ENCODE assay signal across 13 mouse cellular contexts in genomic region chr10:61428416-61428815, GRCm38 (mm10). TPM values are rescaled to one million over a fixed set of nuclear protein-coding genes. Genes with fewer than 3 reads are reported as not detected.
"Had no signal": no experiment of that assay in that cellular context is flagged by ENCODE, and none has a peak within 500 bp of the region (broad histone marks: within the 10 kb centered on the region; RNA-seq: fewer than 3 reads in every experiment).

No protein-coding gene starts in this region.

- DNase-seq: kidney, adult 8-10 months; kidney, postnatal 25 days; liver, embryonic 13.5 days; lung, adult 18-20 months; right cerebral cortex, postnatal 14 days; thymus, postnatal 36 days had no signal

- H3K9me3 ChIP-seq: limb, embryonic 15.5 days; liver, embryonic 13.5 days; midbrain, embryonic 12.5 days had no signal

- H3K27me3 ChIP-seq: limb, embryonic 15.5 days; liver, embryonic 13.5 days; midbrain, embryonic 12.5 days had no signal

- H3K4me3 ChIP-seq: left cerebral cortex, adult 2 months; limb, embryonic 15.5 days; liver, embryonic 13.5 days; midbrain, embryonic 12.5 days had no signal

- H3K27ac ChIP-seq: left cerebral cortex, adult 2 months; limb, embryonic 15.5 days; midbrain, embryonic 12.5 days had no signal

- H3K4me2 ChIP-seq: limb, embryonic 15.5 days; liver, embryonic 13.5 days; midbrain, embryonic 12.5 days had no signal

- H3K9ac ChIP-seq: limb, embryonic 15.5 days; liver, embryonic 13.5 days; midbrain, embryonic 12.5 days had no signal

- ATAC-seq: midbrain, embryonic 16.5 days had no signal

RNA-seq across cellular contexts. Expression of gene Nodal, which starts 10.6 kb away (rescaled TPM):
- total RNA-seq: left cerebral cortex, adult 2 months; megakaryocyte-erythroid progenitor cell, adult 5-6 weeks had no signal
- polyA plus RNA-seq: limb, embryonic 11.5 days; midbrain, embryonic 12.5 days; small intestine, adult 2 months had no signal

RNA-seq across cellular contexts. Expression of gene Pald1, which starts 45.1 kb away (rescaled TPM):
- total RNA-seq: megakaryocyte-erythroid progenitor cell, adult 5-6 weeks had no signal
